Mouse (Mus musculus) kidney, adult 2 months (tissue): ENCODE results near the gene Slc47a1.

Experiments used
- CTCF ChIP-seq: fragments of 200-500 bp; conservative IDR thresholded peaks from 2 replicates; pipeline ENCODE4 v1.5.1; 2011; ENCODE audit warnings: low read depth, mild to moderate bottlenecking, control low read depth, low read length, moderate library complexity, mixed read lengths; ENCODE audit not compliant: insufficient read depth, insufficient read length
- POLR2A ChIP-seq: fragments of 200-500 bp; IDR thresholded peaks from one replicate; pipeline ENCODE4 v1.6.1; 2011; ENCODE audit warnings: low read depth, low read length, control low read depth

GRCm38 (mm10) chr11:61320904-61321687 is 57.0 kb downstream of the Slc47a1 start:
- TF ChIP-seq POLR2A = no peak
- TF ChIP-seq CTCF = no peak
